Mouse (Mus musculus) colon, adult 2 months (tissue): ENCODE results near the gene Nap1l3. TPM values are rescaled to one million over a fixed set of nuclear protein-coding genes. Genes with fewer than 3 reads are reported as not detected.

ENCODE experiments used
- polyA plus RNA-seq: library from polyadenylated mRNA; depleted of rRNA; stranded (reverse); fragments of >200 nt; gene quantifications from 2 replicates; pipeline ENCODE4 v1.2.3, GENCODE M21; 2012; rRNA removed

The Nap1l3 gene
- polyA plus RNA-seq: 0.79 and 1.0 TPM in 2 replicates

DNA sequence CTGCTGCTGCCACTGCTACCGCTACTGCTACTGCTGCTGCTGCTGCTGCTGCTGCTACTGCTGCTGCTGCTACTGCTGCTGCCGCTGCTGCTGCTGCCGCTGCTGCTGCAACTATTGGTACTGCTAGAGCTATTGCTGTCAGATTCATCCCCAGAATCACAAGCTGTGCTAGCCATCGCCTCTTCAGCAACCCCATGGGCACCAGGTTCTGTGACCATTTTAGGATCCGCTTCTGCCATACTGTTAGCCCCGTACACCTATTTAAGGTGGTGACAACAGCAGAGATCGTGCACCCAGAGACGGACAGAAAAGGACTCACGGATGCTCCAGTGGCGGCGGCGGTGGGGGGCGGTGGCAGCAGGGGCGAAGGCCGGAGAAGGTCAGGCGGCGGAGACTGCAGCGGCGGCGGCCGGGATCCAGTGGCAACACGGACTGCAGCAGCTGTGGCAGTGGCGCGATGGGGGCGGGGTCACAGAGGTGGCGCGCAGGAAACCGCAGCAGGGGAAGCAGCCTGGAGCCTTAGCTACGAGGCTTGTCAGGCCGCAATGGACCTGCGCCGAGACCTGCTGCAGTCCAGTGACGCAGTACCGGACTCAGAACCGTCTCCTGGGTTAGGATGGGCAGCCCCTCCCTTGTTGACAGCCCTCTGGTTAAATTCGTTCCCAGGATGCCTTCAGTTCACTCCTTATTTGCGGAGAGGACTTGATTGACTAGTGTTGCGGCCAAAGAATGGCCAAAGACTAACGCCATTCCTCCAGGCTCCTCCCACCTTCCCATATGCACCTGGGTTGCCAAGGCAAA, at the start of gene Nap1l3:
Gene Nap1l3 (minus strand): TSS at position 621 of the 801 bp plus-strand sequence.

